Mouse (Mus musculus) hindbrain, postnatal 0 days (tissue): ENCODE data around the gene Slit3. TPM values are rescaled to one million over a fixed set of nuclear protein-coding genes. Genes with fewer than 3 reads are reported as not detected.

Source experiments
- ATAC-seq: fragments of 200-750 bp; cut with Nextera tagmentation; 2 replicates; pipeline ENCODE4 v1.8.0; 2017; ENCODE audit warnings: mild to moderate bottlenecking, moderate TSS enrichment, moderate library complexity
- DNase-seq: peaks from one replicate; pipeline ENCODE4 v3.0.0-alpha.2; 2015; ENCODE audit warnings: low spot score
- H3K27ac ChIP-seq: fragments of 300-500 bp; sonication (generic); 2 replicates; pipeline ENCODE4 v1.5.1; 2014; ENCODE audit warnings: mild to moderate bottlenecking
- H3K27me3 ChIP-seq: fragments of 300-500 bp; sonication (generic); 2 replicates; pipeline ENCODE4 v1.6.1; 2014; ENCODE audit warnings: low read length, mixed read lengths; ENCODE audit not compliant: insufficient read depth
- H3K36me3 ChIP-seq: fragments of 300-500 bp; sonication (generic); 2 replicates; pipeline ENCODE4 v1.6.1; 2014; ENCODE audit warnings: low read length, mixed read lengths; ENCODE audit not compliant: insufficient read depth
- H3K4me1 ChIP-seq: fragments of 300-500 bp; sonication (generic); 2 replicates; pipeline ENCODE4 v1.6.1; 2014; ENCODE audit warnings: antibody characterized with exemption, low read length, mixed read lengths; ENCODE audit not compliant: insufficient read depth
- H3K4me2 ChIP-seq: fragments of 300-500 bp; sonication (generic); 2 replicates; pipeline ENCODE4 v1.6.1; 2014; ENCODE audit warnings: low read depth, mild to moderate bottlenecking, low read length, moderate library complexity, mixed read lengths
- H3K4me3 ChIP-seq: fragments of 300-500 bp; sonication (generic); 2 replicates; pipeline ENCODE4 v1.5.1; 2014; ENCODE audit warnings: low read length
- H3K9ac ChIP-seq: fragments of 300-500 bp; sonication (generic); replicated peaks from 2 replicates; pipeline ENCODE4 v1.6.1; 2014; ENCODE audit warnings: mild to moderate bottlenecking, low read length, moderate library complexity, mixed read lengths
- H3K9me3 ChIP-seq: fragments of 300-500 bp; sonication (generic); 2 replicates; pipeline ENCODE4 v1.6.1; 2016; ENCODE audit warnings: low read length, mixed read lengths
- CTCF ChIP-seq: IDR thresholded peaks from 2 replicates; pipeline ENCODE4 v1.5.1; 2016; ENCODE audit warnings: antibody characterized with exemption, control low read depth, low read depth
- WGBS: fragments of 180-500 bp; shearing (Covaris S2); extraction: QIAGEN DNeasy Blood & Tissue Kit; methylation state at CpG from one replicate; pipeline ENCODE4 v1.1.7; 2014; 5-methylcytosine and 5-hydroxymethylcytosine counted together
- polyA plus RNA-seq: library from polyadenylated mRNA; unstranded; fragments of >200 nt; fragmentation: Nextera tagmentation; extraction: Ambion mirVana; gene quantifications from 2 replicates; pipeline ENCODE4 v1.2.1, GENCODE M21; 2015
- total RNA-seq: library from RNA; depleted of rRNA; stranded (reverse); fragments of >200 nt; gene quantifications from 2 replicates; pipeline ENCODE4 v1.2.3, GENCODE M21; 2014

Slit3 gene
- total and polyA plus RNA-seq, 2 experiments from 2014 or later, result 4.9 to 13.4 TPM

GRCm38 (mm10) chr11:35723876-35724275 lies 602.9 kb downstream of the Slit3 start:
- H3K4me3 ChIP-seq, result no peak overlapping the region
- no peak for ATAC-seq
- no peak overlapping the region for H3K4me2 ChIP-seq
- no peaks in the 10 kb centered on the region for H3K9me3 ChIP-seq
- no peak for TF ChIP-seq CTCF
- H3K4me1 ChIP-seq, result no peaks in the 10 kb centered on the region
- DNase-seq, result no peak
- H3K36me3 ChIP-seq, result no peaks in the 10 kb centered on the region
- no peaks in the 10 kb centered on the region for H3K27me3 ChIP-seq
- WGBS, result 86% methylated on average over 5 of the region's 5 CpGs
- H3K27ac ChIP-seq, result no peak overlapping the region
- no peak overlapping the region for H3K9ac ChIP-seq

DNA sequence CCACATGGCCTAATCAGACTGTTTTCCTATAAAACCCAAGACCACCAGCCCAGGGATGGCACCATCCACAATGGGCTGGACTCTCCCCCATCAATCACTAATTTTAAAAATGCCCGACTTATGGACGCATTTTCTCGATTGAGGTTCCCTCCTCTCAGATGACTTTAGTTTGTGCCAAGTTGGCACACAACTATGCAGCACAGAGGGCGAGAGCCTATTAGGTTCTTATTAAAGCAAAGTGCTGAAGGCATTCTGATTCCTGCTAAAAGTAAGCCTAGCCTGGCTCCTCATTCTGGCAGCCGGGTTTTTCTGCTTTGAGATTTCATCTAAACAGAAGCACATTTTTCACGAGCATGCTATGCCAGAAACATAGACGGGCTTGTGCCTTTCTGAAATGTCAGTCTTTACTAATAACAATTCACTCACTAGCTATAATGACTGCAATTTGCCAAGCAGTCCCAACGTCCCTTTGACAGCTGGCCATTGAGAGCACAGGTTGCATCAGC lies 605.4 kb downstream of the Slit3 start:
- Histone ChIP-seq H3K4me1 (no peaks in the 10 kb centered on the region), H3K9ac (no peak overlapping the region), H3K4me3 (no peak overlapping the region), H3K9me3 (no peaks in the 10 kb centered on the region), H3K27me3 (no peaks in the 10 kb centered on the region), H3K4me2 (no peak overlapping the region), H3K27ac (no peak overlapping the region), H3K36me3 (no peaks in the 10 kb centered on the region)
- no peak for TF ChIP-seq CTCF
- DNase-seq, result peak; percentile 5
- 59% methylated on average over 8 of the region's 8 CpGs for WGBS
- no peak for ATAC-seq

GRCm38 (mm10) chr11:35728200-35728599 lies 607.2 kb downstream of the Slit3 start:
- Histone ChIP-seq H3K9me3 (no peaks in the 10 kb centered on the region), H3K4me1 (no peaks in the 10 kb centered on the region), H3K4me3 (no peak overlapping the region), H3K27me3 (no peaks in the 10 kb centered on the region), H3K27ac (no peak overlapping the region), H3K4me2 (no peak overlapping the region), H3K36me3 (no peaks in the 10 kb centered on the region), H3K9ac (no peak overlapping the region)
- no peak for ATAC-seq
- DNase-seq, result no peak
- 88% methylated on average over 1 of the region's 1 CpGs for WGBS
- TF ChIP-seq CTCF, result no peak

DNA sequence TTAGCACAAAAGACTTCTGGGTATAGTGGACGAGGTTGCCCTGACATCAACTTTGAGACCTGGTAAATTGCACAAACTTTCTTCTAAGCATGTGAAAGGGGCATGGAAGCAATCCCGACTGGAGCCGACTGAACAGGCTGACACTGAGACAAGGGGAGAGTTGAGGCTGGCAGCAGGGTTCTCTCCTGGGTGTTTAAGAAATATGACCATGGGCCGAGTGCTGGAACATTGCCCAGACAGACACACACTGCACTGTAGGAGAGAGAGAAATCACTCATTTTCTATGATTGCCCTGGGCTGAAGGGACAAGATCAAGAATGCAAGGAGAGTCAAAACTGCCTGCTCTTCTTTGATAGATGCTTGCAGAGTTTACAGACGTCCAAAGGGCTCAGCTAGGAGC lies 608.2 kb downstream of the Slit3 start:
- Histone ChIP-seq H3K9me3 (no peaks in the 10 kb centered on the region), H3K4me2 (no peak overlapping the region), H3K27ac (no peak overlapping the region), H3K4me3 (no peak overlapping the region), H3K4me1 (no peaks in the 10 kb centered on the region), H3K27me3 (no peaks in the 10 kb centered on the region), H3K9ac (no peak overlapping the region), H3K36me3 (no peaks in the 10 kb centered on the region)
- no peak for TF ChIP-seq CTCF
- ATAC-seq, result no peak
- 16% methylated on average over 5 of the region's 5 CpGs for WGBS
- DNase-seq, result peak; percentile 53

- no peak for ATAC-seq
- 71% methylated on average over 1 of the region's 1 CpGs for WGBS
Measured at GRCm38 (mm10) chr11:35732366-35732765, 611.3 kb downstream of the Slit3 start.

DNA sequence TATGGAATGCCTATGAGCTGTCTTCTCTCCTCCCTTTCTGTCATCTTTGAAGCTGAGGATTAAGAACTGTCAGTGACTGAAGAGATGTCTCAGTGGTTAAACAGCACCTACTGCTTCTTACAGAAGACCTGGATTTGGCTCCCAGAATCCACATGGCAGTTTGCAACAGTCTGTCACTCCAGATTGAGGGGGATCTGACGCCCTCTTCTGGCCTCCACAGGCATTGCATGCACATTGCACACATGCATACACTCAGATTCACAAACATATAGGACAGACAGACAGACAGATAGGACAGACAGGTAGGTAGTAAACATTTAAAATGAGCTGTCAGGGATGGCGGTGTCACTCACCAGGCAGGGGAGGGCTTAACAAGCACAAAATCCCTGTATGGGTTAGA lies 615.8 kb downstream of the Slit3 start:
- peak; percentile 31; the same call in 1 of the 2 replicates for TF ChIP-seq CTCF
- Histone ChIP-seq H3K4me3 (no peak overlapping the region), H3K27ac (no peak overlapping the region), H3K4me1 (no peaks in the 10 kb centered on the region), H3K9ac (no peak overlapping the region), H3K4me2 (no peak overlapping the region), H3K36me3 (no peaks in the 10 kb centered on the region), H3K27me3 (no peaks in the 10 kb centered on the region), H3K9me3 (no peaks in the 10 kb centered on the region)
- WGBS, result 68% methylated on average over 2 of the region's 2 CpGs
- DNase-seq (no peak), ATAC-seq (no peak)

More at GRCm38 (mm10) chr11:35732366-35732765, 611.3 kb downstream of the Slit3 start:
- H3K27ac ChIP-seq, result no peak overlapping the region
- no peaks in the 10 kb centered on the region for H3K9me3 ChIP-seq
- TF ChIP-seq CTCF, result no peak
- H3K36me3 ChIP-seq, result no peaks in the 10 kb centered on the region
- no peaks in the 10 kb centered on the region for H3K4me1 ChIP-seq
- no peak overlapping the region for H3K4me3 ChIP-seq
- DNase-seq, result no peak
- H3K9ac ChIP-seq, result no peak overlapping the region
- no peak overlapping the region for H3K4me2 ChIP-seq
- no peaks in the 10 kb centered on the region for H3K27me3 ChIP-seq

DNA sequence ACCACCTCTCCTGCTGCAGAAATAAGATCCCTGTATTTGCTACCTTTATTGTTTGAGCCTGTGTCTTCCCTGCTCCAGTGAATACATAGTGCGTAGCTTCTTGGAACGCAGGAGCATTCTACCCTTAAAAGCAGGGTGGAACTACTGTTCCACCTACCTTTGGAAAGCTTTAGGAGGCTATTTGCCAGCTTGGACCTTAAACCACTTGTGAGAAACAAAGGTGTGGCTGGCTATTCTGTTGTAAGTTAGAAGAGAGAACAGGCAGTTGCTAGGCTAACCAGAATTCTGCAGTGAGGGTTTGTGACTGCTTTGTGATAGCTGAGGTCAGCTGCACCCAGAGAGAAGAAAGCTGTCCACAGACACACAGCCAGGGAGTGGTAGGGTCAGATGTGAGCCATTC lies 616.2 kb downstream of the Slit3 start:
- no peak for ATAC-seq
- Histone ChIP-seq H3K4me3 (no peak overlapping the region), H3K9me3 (no peaks in the 10 kb centered on the region), H3K27me3 (no peaks in the 10 kb centered on the region), H3K4me1 (no peaks in the 10 kb centered on the region), H3K9ac (no peak overlapping the region), H3K27ac (no peak overlapping the region), H3K4me2 (no peak overlapping the region), H3K36me3 (no peaks in the 10 kb centered on the region)
- DNase-seq, result no peak
- WGBS, result 97% methylated on average over 2 of the region's 2 CpGs
- no peak for TF ChIP-seq CTCF
